Mouse (Mus musculus): ENCODE results near the gene Pcsk5. TPM values are rescaled to one million over a fixed set of nuclear protein-coding genes. Genes with fewer than 3 reads are reported as not detected.
A peak's percentile ranks its signal among the peaks of the same experiment; 100 is the strongest.

The Pcsk5 gene
- total RNA-seq, 2 experiments from 2014 or later = 1.6 to 1.7 TPM

DNA sequence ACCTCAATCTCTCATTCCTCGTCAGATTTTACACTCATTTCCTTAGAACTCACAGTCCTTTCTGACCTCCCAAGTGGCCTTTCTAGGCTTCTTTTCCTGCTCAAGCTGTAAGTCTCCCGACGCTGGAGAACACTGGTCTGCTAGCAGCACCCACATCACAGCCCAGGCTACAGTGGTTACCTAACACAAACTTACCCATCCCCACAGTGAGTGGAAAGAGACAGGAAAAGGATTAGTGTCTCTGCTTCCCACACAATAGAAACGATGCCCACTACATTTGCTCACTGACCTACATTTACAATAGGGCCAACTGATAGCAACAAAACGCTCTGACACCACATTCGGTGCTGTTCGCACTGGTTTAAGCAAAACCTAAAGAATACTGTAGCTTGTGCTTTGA lies 24.8 kb downstream of the Pcsk5 start:
- no peak for DNase-seq (ENCODE audit: low spot score)

DNA sequence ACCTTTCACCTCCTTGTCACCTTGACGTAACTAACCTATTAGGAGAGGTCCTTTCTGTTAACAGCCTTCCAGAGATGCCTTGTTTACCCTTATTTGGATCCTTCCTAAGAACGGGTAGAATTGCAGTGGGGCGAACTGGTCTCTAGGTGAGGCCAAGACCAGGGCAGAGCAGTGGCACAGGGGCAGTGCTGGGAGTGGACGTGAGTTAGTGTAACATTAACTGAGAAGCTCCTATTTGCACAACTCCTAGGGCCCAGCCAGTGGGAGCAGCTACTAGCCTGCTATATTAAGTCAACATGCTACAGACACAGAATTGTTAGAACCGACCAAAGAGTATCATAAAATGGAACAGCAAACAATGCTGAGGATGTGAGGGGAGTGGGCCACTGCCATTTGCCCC lies 30.8 kb downstream of the Pcsk5 start:
- DNase-seq (ENCODE audit: low spot score) = no peak

DNA sequence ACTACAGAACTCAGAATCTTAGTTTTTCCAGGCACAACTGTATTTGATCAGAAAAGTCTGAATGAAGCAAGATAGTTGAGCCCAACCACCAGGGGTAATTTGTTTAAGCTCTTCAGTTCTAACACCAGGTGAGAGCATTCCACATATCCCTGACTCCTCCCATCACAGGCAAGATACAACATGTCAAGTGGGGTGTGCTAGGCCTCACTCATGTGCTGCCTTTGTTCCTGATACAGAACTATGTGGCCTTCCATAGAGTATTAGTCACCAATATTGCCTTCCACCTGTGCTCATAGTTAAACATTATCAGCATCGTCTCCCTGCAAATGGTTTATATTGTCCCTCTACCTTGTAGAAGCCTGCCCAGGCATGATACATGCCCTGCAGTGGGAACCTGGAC lies 36.6 kb downstream of the Pcsk5 start:
- no peak for DNase-seq (ENCODE audit: low spot score)

DNA sequence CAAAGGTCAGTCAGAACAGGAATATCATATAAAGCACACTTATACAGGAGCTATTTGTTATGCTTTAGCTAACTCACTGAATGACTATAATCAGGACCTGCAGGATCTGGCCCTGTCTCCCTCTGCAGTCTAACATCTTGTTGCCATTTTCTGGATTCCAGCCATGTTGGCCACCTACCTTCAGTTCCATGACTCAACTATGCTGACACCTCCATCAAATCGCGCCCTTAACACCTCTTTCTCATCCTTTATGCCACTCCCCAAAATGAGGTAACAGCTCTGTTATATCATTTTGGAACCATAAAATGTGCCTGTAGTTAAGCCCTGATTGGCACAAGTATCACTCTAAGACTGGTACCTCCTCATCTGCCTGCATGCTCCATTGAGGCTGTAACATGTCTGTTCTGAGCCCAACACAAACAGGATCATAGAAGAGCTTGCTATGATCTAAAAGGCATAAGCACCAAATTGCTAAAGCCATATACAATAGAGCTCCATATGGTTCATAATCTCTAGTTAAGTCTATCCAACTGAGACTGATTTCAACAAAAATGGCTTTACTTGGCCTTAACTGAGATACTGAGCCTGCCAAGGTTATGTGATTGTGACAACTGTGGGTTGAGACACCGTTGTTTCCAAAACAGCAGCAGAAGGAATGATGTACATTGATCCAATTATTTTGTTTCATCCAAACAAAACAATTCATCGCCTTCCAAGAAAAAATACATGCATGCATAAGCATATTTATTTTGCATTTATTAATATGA lies 37.8 kb downstream of the Pcsk5 start:
- DNase-seq (ENCODE audit: low spot score) = no peak

DNA sequence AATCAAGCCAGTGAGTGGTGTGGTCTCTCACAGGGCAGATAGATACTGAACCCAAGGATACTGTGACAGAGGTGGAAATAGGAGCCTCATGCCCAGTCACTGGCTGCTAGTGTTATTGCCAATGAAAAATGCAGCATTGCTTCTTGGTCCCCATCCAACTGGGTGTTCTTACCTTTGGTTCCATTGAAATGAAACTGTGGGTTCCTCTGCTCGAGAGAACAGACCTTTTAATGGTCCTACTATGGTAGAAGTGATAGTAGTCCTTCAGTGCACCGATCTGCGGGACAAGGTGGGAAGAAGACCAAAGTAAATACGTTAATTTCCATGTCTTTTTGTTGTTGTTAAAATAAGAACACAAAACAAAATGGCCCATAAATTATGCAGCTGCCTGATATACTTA lies 44.0 kb downstream of the Pcsk5 start:
- no peak for DNase-seq (ENCODE audit: low spot score)

DNA sequence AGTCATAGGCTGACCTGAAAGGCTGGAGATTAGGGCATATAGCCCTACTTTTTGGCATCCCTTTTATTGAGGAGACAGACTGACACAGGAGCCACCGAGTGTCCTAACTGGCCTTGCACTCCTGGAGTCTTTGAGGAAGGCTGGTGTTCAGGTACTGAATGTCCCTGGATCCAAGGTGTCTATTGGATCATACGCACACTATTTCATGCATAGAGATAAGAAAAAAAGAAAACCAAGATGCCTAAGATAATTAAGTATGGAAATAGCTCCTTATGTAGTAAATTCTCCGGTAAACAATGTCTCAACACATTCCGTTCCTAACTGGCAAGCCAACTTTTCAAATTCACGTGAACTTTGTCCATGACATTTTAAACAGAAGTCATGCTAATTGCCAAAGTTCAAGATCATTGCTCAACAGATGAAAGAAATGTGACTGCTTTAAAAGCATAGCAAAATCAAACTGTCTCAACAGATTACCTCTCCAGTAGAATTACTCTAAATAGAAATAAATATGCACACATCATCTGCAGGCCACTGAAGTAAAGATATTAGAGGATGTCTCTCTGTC lies 45.9 kb downstream of the Pcsk5 start:
- DNase-seq (ENCODE audit: low spot score) = no peak

DNA sequence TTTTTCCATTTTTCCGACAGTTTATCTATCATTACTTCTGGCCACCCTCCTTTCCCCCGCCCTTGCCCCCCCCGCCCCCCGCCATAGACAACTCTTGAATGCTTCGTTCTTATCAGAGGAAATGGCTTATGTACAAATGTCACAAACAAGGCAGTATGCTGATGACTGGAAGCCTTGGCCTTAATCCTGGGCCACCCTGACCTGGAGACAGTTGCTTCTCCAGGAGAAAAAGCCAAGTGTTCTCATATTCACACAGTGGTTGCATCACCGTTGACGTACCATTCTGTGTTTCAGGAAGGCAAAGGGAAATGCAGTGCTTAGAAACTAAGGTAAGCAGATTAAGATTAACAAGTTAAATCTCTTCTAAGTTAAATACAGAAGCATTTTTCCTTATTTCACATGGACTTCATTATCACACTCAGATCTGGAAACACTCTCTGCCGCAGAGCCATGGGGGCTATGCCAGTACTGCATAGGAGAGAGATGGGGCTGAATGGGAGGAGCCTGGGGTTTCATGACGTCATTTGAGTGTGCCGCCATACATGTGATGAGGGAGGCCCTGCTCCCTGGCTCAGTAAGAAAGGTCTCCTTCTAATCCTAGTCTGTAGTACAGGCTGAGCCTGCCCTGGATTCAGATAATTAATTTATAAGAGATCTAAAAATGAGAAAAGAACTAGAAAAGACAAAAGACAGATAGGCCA lies 48.7 kb downstream of the Pcsk5 start:
- peak; percentile 14 for DNase-seq (ENCODE audit: low spot score)

DNA sequence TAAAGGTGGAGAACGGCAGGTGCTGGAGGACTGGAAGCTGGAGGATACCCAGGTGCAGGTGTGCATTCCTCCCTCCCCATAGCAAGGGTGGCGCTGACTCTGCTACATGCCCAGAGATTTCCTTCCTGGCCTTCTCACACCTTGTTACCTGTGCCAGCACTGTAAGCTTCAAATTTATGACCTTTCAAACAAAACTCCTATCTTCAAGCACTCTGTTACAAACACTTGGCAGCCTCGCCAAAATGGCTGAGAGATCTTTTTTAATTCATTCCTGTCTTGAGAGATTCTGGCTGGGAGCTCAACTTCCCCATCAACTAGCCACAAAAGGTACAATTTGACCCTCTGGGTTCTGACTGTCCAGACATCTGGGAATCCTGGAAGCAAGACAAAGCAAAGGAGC lies 50.7 kb downstream of the Pcsk5 start:
- no peak for DNase-seq (ENCODE audit: low spot score)

DNA sequence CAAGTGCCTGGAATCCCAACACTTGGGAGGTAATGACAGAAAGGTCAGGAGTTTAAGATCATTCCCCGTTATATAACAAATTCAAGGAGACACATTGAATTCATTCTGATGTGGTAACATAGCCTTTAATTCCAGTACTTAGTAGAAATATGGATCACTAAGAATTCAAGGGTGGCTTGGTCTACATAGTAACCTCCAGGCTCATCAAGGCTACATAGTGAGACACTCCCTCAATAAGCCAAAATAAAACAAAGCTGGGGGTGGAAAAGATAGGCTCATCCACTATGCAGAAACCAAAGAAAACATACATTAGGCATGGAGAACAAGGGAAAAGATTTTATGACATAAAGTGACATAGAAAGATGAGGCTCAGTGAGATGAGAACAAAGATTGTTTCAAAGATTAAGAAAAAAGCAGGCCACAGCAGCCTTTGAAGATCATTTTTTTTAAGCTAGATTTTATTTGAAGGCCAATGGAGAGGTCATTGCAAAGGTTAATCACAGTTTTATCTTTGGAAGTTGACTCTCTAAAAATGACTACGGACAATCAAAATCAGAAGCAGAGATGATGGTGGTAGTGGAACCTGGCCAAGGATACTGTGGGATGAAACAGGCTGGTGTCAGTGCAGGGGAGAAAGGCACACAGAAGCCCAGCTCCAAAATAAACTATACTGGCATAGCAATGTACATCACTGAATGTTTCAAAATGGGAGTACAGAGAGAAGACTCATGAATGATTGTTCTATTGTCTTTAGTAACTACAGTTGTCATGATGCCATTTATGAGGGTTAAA lies 52.8 kb downstream of the Pcsk5 start:
- no peak for DNase-seq (ENCODE audit: low spot score)

DNA sequence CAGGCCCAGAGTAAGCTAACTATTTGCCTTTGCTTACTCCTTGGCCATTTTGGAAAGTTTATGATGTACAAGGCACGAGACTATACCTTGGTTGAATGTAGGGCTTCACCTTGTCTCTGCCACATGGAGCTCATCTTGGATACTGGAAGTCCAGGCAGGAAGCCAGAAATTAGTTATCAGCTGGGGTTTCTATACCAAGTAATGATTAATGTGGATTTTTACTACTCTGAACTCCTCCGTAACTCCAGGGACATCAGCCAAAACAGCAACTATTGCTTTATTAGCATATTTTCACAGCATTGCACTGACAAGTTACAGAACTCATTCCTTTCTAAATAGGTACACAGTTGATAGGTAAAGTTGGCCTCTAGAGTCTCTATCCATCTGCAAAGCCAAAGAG lies 54.2 kb downstream of the Pcsk5 start:
- no peak for DNase-seq (ENCODE audit: low spot score)

DNA sequence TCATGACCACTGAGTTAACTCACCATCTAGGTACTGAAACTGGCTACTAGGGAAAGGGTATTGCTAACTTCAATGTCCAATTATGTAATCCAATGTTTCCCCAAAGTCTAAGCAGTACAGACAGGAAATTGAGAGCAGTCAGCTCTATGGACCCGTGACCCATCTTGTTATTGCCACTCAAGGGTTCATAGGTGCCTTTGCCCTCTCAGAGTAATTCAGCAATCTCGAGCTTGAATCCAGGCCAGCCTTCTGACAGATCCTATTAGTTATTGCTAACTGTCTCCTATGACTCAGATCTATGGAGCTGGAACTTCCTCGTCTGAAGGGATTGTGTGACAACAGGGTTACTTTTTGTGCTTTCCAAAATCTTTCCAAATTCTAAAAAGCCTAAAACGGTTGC lies 56.1 kb downstream of the Pcsk5 start:
- DNase-seq (ENCODE audit: low spot score) = no peak

DNA sequence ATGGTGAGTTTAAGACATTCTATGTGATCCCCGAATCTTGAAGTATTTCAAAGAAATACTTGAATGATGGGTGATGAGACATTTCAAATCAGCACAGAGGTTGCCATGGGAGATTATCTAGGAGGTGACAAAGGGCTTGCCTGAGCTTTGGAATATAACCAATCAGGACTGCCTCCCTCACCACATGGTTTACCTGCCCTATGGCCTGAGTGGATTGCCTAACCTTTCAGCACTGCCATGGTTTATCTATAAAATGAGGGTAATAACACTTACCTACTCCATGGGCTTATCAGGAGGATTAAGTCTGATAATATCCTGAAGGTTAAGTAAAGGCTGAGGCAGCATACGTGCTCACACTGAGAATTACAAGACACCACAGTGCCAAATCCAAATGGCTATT lies 61.5 kb downstream of the Pcsk5 start:
- no peak for DNase-seq (ENCODE audit: low spot score)

DNA sequence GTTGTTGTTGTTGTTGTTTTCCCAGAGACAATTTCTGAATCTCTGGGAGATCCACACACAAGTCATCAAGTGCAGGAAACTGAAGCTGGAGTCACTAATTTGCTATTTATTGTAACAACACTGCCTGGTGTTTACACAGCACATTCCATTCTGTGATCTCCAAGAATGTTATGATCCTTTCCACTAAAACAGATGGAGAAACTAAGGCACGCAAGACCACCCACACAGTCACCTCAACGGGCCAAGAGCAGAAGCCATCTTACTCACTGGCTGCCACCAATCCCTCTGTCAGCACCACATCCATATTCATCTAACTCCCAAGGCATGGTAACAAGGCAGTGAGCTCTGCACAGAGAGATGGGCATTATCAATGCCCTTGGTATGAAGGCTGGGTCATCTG lies 62.3 kb downstream of the Pcsk5 start:
- DNase-seq (ENCODE audit: low spot score) = no peak

DNA sequence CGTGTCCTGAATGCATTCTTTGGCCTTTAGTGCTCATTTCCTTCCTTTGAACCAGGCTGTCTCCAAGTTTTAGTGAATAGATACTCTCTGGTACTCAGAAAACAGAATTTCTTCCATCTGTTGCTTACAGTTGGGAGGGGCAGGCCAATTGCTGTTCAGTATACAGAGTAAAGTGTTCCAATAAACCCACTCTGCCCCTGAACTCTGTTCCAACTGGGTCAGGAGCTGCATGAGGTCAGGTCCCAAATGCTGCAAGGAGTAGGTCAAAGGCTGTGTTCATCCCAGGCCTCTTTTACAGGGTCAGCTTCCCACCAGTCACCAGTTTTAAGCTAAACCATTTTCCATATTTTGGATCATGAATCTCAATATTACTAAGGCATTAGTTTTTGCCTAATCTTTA lies 63.4 kb downstream of the Pcsk5 start:
- peak; percentile 21 for DNase-seq (ENCODE audit: low spot score)

DNA sequence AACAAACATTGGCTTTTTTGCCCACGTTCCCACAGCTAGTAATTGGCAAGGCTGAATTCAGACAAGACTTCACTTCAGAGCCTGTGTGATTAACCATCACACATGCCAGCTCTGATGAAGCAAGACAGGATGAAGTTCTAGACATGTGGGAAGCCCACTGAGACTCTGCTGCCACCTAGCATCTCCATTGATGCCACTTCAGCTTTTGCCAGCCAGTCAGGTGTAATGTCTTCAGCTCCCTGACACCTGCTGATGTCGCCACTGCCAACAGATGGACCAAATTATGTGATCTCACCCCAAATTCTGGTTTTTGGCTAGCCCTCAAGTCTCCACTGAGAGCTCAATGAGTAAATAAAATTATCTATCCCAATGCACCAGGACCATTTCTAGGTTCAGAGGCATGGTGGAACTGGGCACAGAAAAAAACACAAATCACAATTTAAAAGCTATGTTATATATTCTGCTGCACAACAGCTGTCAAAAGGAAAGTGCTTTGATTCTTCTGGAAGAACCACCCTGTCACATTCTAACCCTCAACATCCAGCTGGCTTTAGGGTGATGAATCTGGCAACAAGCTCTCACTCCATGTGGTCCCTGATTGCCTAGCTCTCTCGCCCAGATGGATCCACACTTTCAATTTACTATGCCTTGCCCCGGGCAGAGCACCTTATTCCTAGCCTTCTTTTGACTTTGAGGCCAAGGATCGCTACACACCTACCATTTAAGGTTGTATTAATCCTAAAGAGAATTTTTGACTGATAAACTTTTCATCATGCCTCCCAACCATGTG lies 67.6 kb downstream of the Pcsk5 start:
- no peak for DNase-seq (ENCODE audit: low spot score)

DNA sequence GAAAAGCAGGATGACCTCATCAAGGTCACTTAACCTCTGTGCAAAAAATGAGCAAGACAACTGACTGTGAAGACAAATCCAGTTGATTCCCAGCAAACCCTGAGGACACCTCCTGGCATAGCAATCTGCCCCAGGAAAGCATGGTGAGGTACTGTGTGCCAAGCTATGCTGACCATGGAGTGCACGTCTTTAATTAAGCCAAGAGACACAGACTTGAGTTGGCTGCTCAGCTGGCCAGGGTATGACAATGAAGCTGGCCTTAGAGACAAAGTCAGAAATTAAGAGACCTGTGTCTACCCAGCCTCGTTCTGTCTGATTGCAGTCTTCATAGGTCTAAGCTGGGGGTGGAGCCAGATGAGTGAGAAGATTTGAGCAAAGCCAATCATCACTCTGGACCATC lies 72.4 kb downstream of the Pcsk5 start:
- DNase-seq (ENCODE audit: low spot score) = no peak

DNA sequence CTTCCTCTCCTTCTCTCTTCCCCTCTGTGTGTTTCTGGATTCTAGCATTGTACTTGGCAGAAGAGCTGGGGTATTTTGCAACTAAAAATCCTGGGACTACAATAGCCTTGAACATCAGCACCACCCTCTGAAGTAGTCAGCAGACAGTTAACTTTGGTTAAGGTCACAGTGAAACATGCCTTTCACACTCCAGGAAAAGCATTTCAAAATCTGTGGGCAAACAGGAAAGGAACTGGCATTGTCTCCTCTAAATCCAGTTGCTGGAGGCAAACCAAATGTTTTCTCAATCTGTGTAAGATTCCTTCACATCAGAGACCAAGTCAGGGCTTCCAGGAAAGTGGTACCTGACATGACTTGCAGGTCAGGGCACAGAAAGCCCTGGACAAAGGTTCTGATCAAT lies 74.7 kb downstream of the Pcsk5 start:
- no peak for DNase-seq (ENCODE audit: low spot score)

DNA sequence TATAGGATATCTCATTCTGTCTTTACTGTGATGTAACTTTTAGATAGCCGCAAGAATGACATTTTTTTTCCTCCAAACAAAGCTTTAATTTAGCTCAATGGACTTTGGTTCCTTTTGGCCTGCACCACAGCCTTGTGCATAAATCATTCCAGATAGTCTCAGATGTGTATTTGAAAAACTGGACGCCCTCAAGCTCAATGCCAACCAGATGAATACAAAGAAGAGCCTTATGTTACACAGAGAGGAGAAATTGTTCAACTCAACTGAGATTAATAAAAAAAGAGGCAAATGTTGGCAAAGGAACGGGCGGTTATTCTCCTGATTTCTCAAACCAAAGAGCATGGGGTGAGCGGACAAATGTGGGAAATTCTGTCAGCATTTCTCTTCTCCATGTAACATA lies 75.8 kb downstream of the Pcsk5 start:
- DNase-seq (ENCODE audit: low spot score) = no peak

DNA sequence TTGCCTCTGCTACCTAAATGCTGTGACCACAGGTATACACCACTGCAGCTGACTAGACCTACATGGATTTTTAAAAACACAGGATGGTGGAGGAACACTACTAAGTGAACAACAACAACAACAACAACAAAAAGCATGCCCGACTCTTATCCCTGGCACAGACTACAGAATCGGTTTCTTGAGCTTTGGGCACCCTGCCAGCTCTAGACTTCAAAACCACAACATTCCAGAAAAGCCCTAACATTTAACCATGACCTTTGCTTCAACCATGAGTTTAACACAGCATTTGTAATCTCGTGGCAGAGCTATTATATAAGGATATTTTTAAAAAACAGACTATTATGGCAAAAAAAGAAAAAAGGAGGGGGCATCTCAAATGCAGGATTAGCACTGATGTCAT lies 84.6 kb downstream of the Pcsk5 start:
- DNase-seq (ENCODE audit: low spot score) = no peak

DNA sequence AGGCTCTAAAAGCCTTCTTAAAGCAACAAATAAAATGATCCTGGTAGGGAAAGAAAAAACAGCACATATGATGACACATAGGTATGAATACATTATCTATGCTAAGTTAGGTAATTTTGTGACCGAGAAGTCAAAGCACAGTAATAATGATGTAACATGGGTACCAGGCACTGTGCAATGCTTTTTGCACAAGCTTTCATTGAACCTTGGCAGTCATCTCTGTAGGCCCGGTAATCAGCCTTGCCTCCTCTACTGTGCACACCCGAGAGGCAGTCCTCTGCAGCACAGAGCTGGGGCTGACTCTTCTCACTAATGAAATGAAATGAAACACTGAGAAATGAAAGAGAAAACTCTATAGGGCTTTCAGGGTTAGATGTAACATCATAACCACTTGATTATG lies 89.1 kb downstream of the Pcsk5 start:
- no peak for DNase-seq (ENCODE audit: low spot score)

DNA sequence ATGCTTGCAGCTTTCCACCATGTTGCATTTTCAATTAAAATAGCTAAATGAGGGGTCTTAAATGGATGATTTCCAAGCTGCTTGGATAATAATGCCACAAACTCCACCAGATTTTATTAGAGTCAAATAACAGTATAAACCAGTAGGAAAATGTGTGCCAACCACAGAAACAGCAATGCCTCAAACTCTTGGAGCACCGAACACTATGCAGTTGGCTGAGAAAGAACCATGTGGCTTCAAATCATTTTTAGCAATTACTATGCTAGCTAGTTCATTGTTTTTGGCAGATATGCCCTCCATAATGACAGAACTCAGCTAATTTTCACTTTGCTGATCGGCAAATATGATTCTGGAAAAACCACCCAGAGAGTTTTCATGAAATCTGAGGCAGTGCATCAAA lies 92.1 kb downstream of the Pcsk5 start:
- no peak for DNase-seq (ENCODE audit: low spot score)

Measured in gastrocnemius, adult 18-20 months (tissue).